Mouse (Mus musculus) forebrain, embryonic 15.5 days (tissue): ENCODE measurements at regions not wholly inside any gene's neighbourhood (a gene's known extent, or its start where the extent isn't known, plus 50 kb on each side); places are given as distances from the start of the nearest gene placed in this dataset.

Experiments
- ATAC-seq: fragments of 200-750 bp; cut with Nextera tagmentation; replicated peaks from 2 replicates; pipeline ENCODE4 v1.8.0; 2017; ENCODE audit warnings: mild to moderate bottlenecking, moderate TSS enrichment, moderate library complexity
- H3K27ac ChIP-seq: fragments of 300-500 bp; sonication (generic); replicated peaks from 2 replicates; pipeline ENCODE4 v1.5.1; 2015; ENCODE audit warnings: mild to moderate bottlenecking, inconsistent platforms
- H3K27me3 ChIP-seq: fragments of 300-500 bp; sonication (generic); 2 replicates; pipeline ENCODE4 v1.6.1; 2015; ENCODE audit warnings: inconsistent platforms
- H3K36me3 ChIP-seq: fragments of 300-500 bp; sonication (generic); 2 replicates; pipeline ENCODE4 v1.6.1; 2015; ENCODE audit warnings: mild to moderate bottlenecking, inconsistent platforms
- H3K4me1 ChIP-seq: fragments of 300-500 bp; sonication (generic); 2 replicates; pipeline ENCODE4 v1.6.1; 2015; ENCODE audit warnings: inconsistent platforms
- H3K4me2 ChIP-seq: fragments of 300-500 bp; sonication (generic); replicated peaks from 2 replicates; pipeline ENCODE4 v1.6.1; 2015; ENCODE audit warnings: mild to moderate bottlenecking, inconsistent platforms
- H3K4me3 ChIP-seq: fragments of 300-500 bp; sonication (generic); 2 replicates; pipeline ENCODE4 v1.5.1; 2015; ENCODE audit warnings: mild to moderate bottlenecking, inconsistent platforms
- H3K9ac ChIP-seq: fragments of 300-500 bp; sonication (generic); replicated peaks from 2 replicates; pipeline ENCODE4 v1.6.1; 2015; ENCODE audit warnings: mild to moderate bottlenecking, inconsistent platforms
- H3K9me3 ChIP-seq: fragments of 300-500 bp; sonication (generic); 2 replicates; pipeline ENCODE4 v1.6.1; 2016; ENCODE audit warnings: inconsistent platforms
- WGBS: fragments of 180-500 bp; shearing (Covaris S2); methylation state at CpG from one replicate; pipeline ENCODE4 v1.1.7; 2015; ENCODE audit warnings: mixed read lengths; 5-methylcytosine and 5-hydroxymethylcytosine counted together

GRCm38 (mm10) chr3:51083583-51083982, 140.7 kb upstream of the Noct start:
- H3K27me3 ChIP-seq, result no peaks in the 10 kb centered on the region
- H3K36me3 ChIP-seq, result no peaks in the 10 kb centered on the region
- 12% methylated on average over 7 of the region's 7 CpGs for WGBS
- H3K4me3 ChIP-seq, result no peak overlapping the region
- H3K27ac ChIP-seq, result peak overlapping the region; percentile 77
- H3K4me2 ChIP-seq, result 0 out of 2 replicates have a peak overlapping the region, but pooled peaks have one; percentile 19
- H3K9me3 ChIP-seq, result no peaks in the 10 kb centered on the region
- peaks cover 35% of the 10 kb centered on the region for H3K4me1 ChIP-seq
- ATAC-seq, result peak; percentile 46
- no peak overlapping the region for H3K9ac ChIP-seq

DNA sequence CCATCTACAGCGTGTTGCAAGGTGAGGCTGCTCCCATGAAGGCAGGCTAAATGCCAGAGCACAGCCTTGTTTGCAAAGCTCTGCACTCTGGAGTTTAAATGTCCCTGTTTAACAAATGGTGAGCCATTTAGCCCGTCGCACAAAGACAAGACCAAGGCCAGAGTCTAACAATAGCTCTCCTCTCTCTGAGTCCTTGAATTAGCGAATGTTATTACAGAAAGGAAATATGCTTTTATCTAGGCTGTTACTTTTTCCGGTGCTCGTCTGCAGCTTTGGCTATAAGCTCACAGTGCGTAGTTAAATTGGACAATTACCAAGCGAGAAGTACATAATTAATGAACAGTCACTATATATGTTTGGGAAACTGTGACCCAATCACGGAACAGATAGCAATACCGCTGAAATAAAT, 137.8 kb upstream of the Noct start:
- H3K4me1 ChIP-seq, result peaks cover 47% of the 10 kb centered on the region
- peak; percentile 33 for ATAC-seq
- H3K27ac ChIP-seq, result peak overlapping the region; percentile 82
- 0 out of 2 replicates have a peak overlapping the region, but pooled peaks have one; percentile 16 for H3K9ac ChIP-seq
- WGBS, result 8% methylated on average over 10 of the region's 10 CpGs
- H3K9me3 ChIP-seq, result no peaks in the 10 kb centered on the region
- no peak overlapping the region for H3K4me3 ChIP-seq
- H3K36me3 ChIP-seq, result no peaks in the 10 kb centered on the region
- no peaks in the 10 kb centered on the region for H3K27me3 ChIP-seq
- H3K4me2 ChIP-seq, result no peak overlapping the region; the same call in 1 of the 2 replicates

GRCm38 (mm10) chr3:51087076-51087475, 137.2 kb upstream of the Noct start:
- Histone ChIP-seq H3K27me3 (no peaks in the 10 kb centered on the region), H3K4me1 (peaks cover 47% of the 10 kb centered on the region), H3K27ac (peak overlapping the region; percentile 51), H3K4me2 (no peak overlapping the region), H3K9ac (no peak overlapping the region), H3K36me3 (no peaks in the 10 kb centered on the region), H3K9me3 (no peaks in the 10 kb centered on the region), H3K4me3 (no peak overlapping the region)
- peak; percentile 21; the same call in 1 of the 2 replicates for ATAC-seq
- WGBS, result 49% methylated on average over 4 of the region's 4 CpGs

- 33% methylated on average over 10 of the region's 10 CpGs for WGBS
- Histone ChIP-seq H3K36me3 (no peaks in the 10 kb centered on the region), H3K27ac (peak overlapping the region; percentile 46), H3K4me1 (peaks cover 31% of the 10 kb centered on the region), H3K4me3 (no peak overlapping the region), H3K27me3 (no peaks in the 10 kb centered on the region), H3K4me2 (no peak overlapping the region), H3K9ac (no peak overlapping the region), H3K9me3 (no peaks in the 10 kb centered on the region)
- ATAC-seq, result 0 out of 2 replicates have a peak, but pooled peaks have one; percentile 29
These were observed 135.1 kb upstream of the Noct start for GRCm38 (mm10) chr3:51089036-51089669.

DNA sequence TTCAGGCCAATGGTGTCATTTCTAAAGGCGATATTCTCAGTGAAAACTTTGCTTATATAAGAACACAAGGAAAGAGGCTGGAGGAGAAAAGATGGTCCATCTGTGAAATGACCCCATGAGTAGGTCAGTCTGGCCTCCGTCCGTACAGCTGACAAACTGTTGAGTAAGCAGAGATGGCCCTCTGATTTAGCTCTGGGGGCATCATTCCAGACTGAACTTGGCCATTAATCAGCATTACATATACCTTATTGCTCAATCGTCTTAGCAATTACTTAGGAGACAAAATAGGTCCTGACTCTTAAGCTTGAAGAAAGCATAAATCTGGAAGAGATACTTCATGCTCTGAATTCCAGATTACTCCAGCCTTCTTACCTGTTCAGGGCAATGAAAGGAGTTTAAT, 132.8 kb upstream of the Noct start:
- no peak overlapping the region for H3K4me2 ChIP-seq
- no peak for ATAC-seq
- no peaks in the 10 kb centered on the region for H3K36me3 ChIP-seq
- no peaks in the 10 kb centered on the region for H3K27me3 ChIP-seq
- WGBS, result 84% methylated on average over 4 of the region's 4 CpGs
- no peak overlapping the region for H3K27ac ChIP-seq
- H3K9ac ChIP-seq, result no peak overlapping the region
- no peak overlapping the region for H3K4me3 ChIP-seq
- H3K4me1 ChIP-seq, result peaks cover 42% of the 10 kb centered on the region
- H3K9me3 ChIP-seq, result no peaks in the 10 kb centered on the region

- H3K9me3 ChIP-seq, result no peaks in the 10 kb centered on the region
- H3K4me2 ChIP-seq, result no peak overlapping the region
- ATAC-seq, result no peak
- 87% methylated on average over 12 of the region's 12 CpGs for WGBS
- H3K27ac ChIP-seq, result no peak overlapping the region
- no peaks in the 10 kb centered on the region for H3K36me3 ChIP-seq
- peaks cover 41% of the 10 kb centered on the region for H3K4me1 ChIP-seq
- H3K4me3 ChIP-seq, result no peak overlapping the region
- H3K27me3 ChIP-seq, result no peaks in the 10 kb centered on the region
- H3K9ac ChIP-seq, result no peak overlapping the region
These were observed 131.9 kb upstream of the Noct start for GRCm38 (mm10) chr3:51092079-51093028.

- Histone ChIP-seq H3K9ac (0 out of 2 replicates have a peak overlapping the region, but pooled peaks have one; percentile 19), H3K27ac (peak overlapping the region; percentile 96), H3K4me3 (peak overlapping the region; percentile 9; the same call in 1 of the 2 replicates), H3K4me2 (peak overlapping the region; percentile 35), H3K4me1 (peaks cover 30% of the 10 kb centered on the region), H3K9me3 (no peaks in the 10 kb centered on the region), H3K36me3 (no peaks in the 10 kb centered on the region), H3K27me3 (no peaks in the 10 kb centered on the region)
- WGBS, result 12% methylated on average over 14 of the region's 14 CpGs
- peak; percentile 91 for ATAC-seq
These were observed 128.3 kb upstream of the Noct start for GRCm38 (mm10) chr3:51095847-51096447.

DNA sequence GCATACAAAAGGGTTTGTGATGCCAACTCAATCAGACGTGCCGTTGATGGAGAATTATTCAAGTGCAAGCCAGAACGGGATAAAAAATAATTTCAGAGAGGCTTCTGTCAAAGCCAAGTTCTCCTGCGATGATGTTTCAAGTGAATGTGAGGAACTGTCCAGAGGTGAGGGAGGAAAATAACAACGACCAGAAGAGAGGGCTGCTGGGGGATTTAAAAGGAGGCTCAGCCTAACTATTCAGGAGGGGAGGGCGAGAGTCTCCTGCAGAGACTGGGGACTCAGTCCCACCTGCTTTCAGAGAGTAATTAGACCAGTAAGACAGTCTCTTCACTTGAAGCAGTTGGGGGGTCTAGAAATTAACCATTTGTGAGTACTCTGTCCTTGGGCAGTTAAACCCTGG, 127.7 kb upstream of the Noct start:
- H3K36me3 ChIP-seq, result no peaks in the 10 kb centered on the region
- H3K27ac ChIP-seq, result peak overlapping the region; percentile 96
- ATAC-seq, result peak; percentile 55
- peak overlapping the region; percentile 35 for H3K4me2 ChIP-seq
- 0 out of 2 replicates have a peak overlapping the region, but pooled peaks have one; percentile 19 for H3K9ac ChIP-seq
- H3K4me1 ChIP-seq, result peaks cover 30% of the 10 kb centered on the region
- 10% methylated on average over 6 of the region's 6 CpGs for WGBS
- H3K4me3 ChIP-seq, result peak overlapping the region; percentile 9; the same call in 1 of the 2 replicates
- H3K27me3 ChIP-seq, result no peaks in the 10 kb centered on the region
- no peaks in the 10 kb centered on the region for H3K9me3 ChIP-seq

DNA sequence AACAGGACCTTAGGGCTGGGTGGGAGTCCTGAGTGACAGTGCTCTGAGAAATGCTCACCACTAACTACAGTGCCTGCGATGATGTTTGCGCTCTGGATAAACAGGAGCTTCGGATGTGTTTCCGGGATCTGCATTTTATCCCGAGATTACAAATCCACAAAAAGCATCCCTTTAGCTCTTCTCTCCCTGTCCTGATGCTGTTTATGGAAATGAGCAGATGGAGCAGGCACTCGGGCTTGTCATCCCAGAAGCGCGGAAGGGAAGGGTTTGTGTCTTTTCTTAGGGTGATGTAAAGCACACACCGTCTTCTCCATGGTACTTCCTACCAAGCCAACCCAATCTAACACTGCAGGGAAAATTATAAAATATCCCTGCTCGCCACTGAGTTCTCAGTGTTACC, 126.9 kb upstream of the Noct start:
- ATAC-seq, result 0 out of 2 replicates have a peak, but pooled peaks have one; percentile 12
- peak overlapping the region; percentile 17 for H3K4me2 ChIP-seq
- WGBS, result 59% methylated on average over 10 of the region's 10 CpGs

DNA sequence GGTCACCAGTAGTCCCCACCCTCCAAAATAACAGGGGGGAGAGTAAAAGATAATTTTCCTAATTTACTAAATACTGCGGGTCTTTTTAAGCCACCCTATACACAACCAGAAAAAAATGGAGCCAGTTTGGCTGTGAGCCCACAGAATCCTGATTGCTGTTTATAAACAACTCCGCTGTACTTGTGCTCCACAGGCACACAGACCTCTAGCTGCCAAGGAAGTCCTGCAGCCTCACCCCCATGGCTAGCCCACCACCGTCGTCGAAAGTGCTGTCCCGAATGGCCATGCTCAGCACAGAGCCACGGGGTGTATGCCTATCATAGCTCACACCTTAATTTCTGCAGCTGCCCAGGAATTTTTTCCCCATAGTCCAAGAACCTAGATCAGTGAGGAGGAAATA, 124.3 kb upstream of the Noct start:
- WGBS, result 55% methylated on average over 7 of the region's 7 CpGs

More for the DNA sequence above, 126.9 kb upstream of the Noct start:
- Histone ChIP-seq H3K9ac (no peak overlapping the region; the same call in 1 of the 2 replicates), H3K36me3 (no peaks in the 10 kb centered on the region), H3K4me1 (peaks cover 30% of the 10 kb centered on the region), H3K4me3 (no peak overlapping the region), H3K27ac (peak overlapping the region; percentile 92), H3K9me3 (no peaks in the 10 kb centered on the region), H3K27me3 (no peaks in the 10 kb centered on the region)

GRCm38 (mm10) chr3:51108639-51109202, 115.5 kb upstream of the Noct start:
- H3K4me1 ChIP-seq, result no peaks in the 10 kb centered on the region
- no peaks in the 10 kb centered on the region for H3K36me3 ChIP-seq
- WGBS, result 24% methylated on average over 12 of the region's 12 CpGs
- no peak overlapping the region for H3K4me3 ChIP-seq
- H3K4me2 ChIP-seq, result no peak overlapping the region
- no peak overlapping the region for H3K27ac ChIP-seq
- no peaks in the 10 kb centered on the region for H3K27me3 ChIP-seq
- ATAC-seq, result no peak
- H3K9me3 ChIP-seq, result no peaks in the 10 kb centered on the region
- no peak overlapping the region for H3K9ac ChIP-seq

More for the DNA sequence above, 124.3 kb upstream of the Noct start:
- no peaks in the 10 kb centered on the region for H3K9me3 ChIP-seq
- H3K9ac ChIP-seq, result no peak overlapping the region
- no peaks in the 10 kb centered on the region for H3K27me3 ChIP-seq
- H3K4me1 ChIP-seq, result peaks cover 27% of the 10 kb centered on the region
- no peak overlapping the region for H3K4me2 ChIP-seq
- no peak overlapping the region for H3K27ac ChIP-seq
- ATAC-seq, result no peak
- no peak overlapping the region for H3K4me3 ChIP-seq
- no peaks in the 10 kb centered on the region for H3K36me3 ChIP-seq
